Mouse (Mus musculus): ENCODE measurements around the gene Dmpk.
"Not testable (repeated sequence)": the region's sequence is repeated elsewhere in the genome, so short reads cannot be mapped to it uniquely, and the experiment has no call there.

Dmpk gene

GRCm38 (mm10) chr7:19083701-19084100 is at the start of gene Dmpk:
Gene Dmpk, plus strand, starts transcription at chr7:19083849.
- in situ Hi-C loops (cut with MboI; ENCODE audit: low sequenced_read_pairs): loop anchor here (10.0 kb wide), 1 partner anchor 61 kb away; the partner anchor contains the start of genes Qpctl and Snrpd2

GRCm38 (mm10) chr7:19044616-19045015 is 39.0 kb upstream of the Dmpk start:
- in situ Hi-C loops (cut with MboI; ENCODE audit: low sequenced_read_pairs): no loop called here

GRCm38 (mm10) chr7:19046286-19047069 is 37.2 kb upstream of the Dmpk start:
- in situ Hi-C loops (cut with MboI; ENCODE audit: low sequenced_read_pairs): no loop called here

- in situ Hi-C loops (cut with MboI; ENCODE audit: low sequenced_read_pairs): no loop called here
Observed at GRCm38 (mm10) chr7:19048006-19048527, 35.6 kb upstream of the Dmpk start.

- in situ Hi-C loops (cut with MboI; ENCODE audit: low sequenced_read_pairs): no loop called here
Observed at GRCm38 (mm10) chr7:19049252-19049651, 34.4 kb upstream of the Dmpk start.

GRCm38 (mm10) chr7:19050172-19050571 is 33.5 kb upstream of the Dmpk start:
- in situ Hi-C loops (cut with MboI; ENCODE audit: low sequenced_read_pairs): no loop called here

GRCm38 (mm10) chr7:19051161-19051560 is 32.5 kb upstream of the Dmpk start:
- in situ Hi-C loops (cut with MboI; ENCODE audit: low sequenced_read_pairs): no loop called here

- in situ Hi-C loops (cut with MboI; ENCODE audit: low sequenced_read_pairs): no loop called here
Observed at GRCm38 (mm10) chr7:19052345-19053135, 31.1 kb upstream of the Dmpk start.

- in situ Hi-C loops (cut with MboI; ENCODE audit: low sequenced_read_pairs): no loop called here
Observed at GRCm38 (mm10) chr7:19053136-19053532, 30.5 kb upstream of the Dmpk start.

GRCm38 (mm10) chr7:19054047-19054776 is 29.4 kb upstream of the Dmpk start, which contains the start of gene Rsph6a:
Gene Rsph6a, plus strand, starts transcription at chr7:19054690.
- in situ Hi-C loops (cut with MboI; ENCODE audit: low sequenced_read_pairs): no loop called here

- in situ Hi-C loops (cut with MboI; ENCODE audit: low sequenced_read_pairs): no loop called here
Observed at GRCm38 (mm10) chr7:19054777-19055076, 28.9 kb upstream of the Dmpk start.

- in situ Hi-C loops (cut with MboI; ENCODE audit: low sequenced_read_pairs): no loop called here
Observed at GRCm38 (mm10) chr7:19055108-19055507, 28.5 kb upstream of the Dmpk start.

- in situ Hi-C loops (cut with MboI; ENCODE audit: low sequenced_read_pairs): no loop called here
Observed at GRCm38 (mm10) chr7:19057405-19057804, 26.2 kb upstream of the Dmpk start.

- in situ Hi-C loops (cut with MboI; ENCODE audit: low sequenced_read_pairs): no loop called here
Observed at GRCm38 (mm10) chr7:19065896-19066295, 17.8 kb upstream of the Dmpk start.

- in situ Hi-C loops (cut with MboI; ENCODE audit: low sequenced_read_pairs): no loop called here
Observed at GRCm38 (mm10) chr7:19067063-19067462, 16.6 kb upstream of the Dmpk start.

- in situ Hi-C loops (cut with MboI; ENCODE audit: low sequenced_read_pairs): no loop called here
Observed at GRCm38 (mm10) chr7:19067935-19068334, 15.7 kb upstream of the Dmpk start.

GRCm38 (mm10) chr7:19068707-19069106 is 14.9 kb upstream of the Dmpk start:
- in situ Hi-C loops (cut with MboI; ENCODE audit: low sequenced_read_pairs): no loop called here

- in situ Hi-C loops (cut with MboI; ENCODE audit: low sequenced_read_pairs): no loop called here
Observed at GRCm38 (mm10) chr7:19069500-19069899, 14.1 kb upstream of the Dmpk start.

- in situ Hi-C loops (cut with MboI; ENCODE audit: low sequenced_read_pairs): not testable (repeated sequence)
Observed at GRCm38 (mm10) chr7:19071024-19071423, 12.6 kb upstream of the Dmpk start.

GRCm38 (mm10) chr7:19073504-19073903 is 10.1 kb upstream of the Dmpk start:
- in situ Hi-C loops (cut with MboI; ENCODE audit: low sequenced_read_pairs): no loop called here

- in situ Hi-C loops (cut with MboI; ENCODE audit: low sequenced_read_pairs): no loop called here
Observed at GRCm38 (mm10) chr7:19074494-19074893, 9.2 kb upstream of the Dmpk start.

Measured in CH12F3 (cell line).